Mouse (Mus musculus): ENCODE results near the gene Igf2bp2. TPM values are rescaled to one million over a fixed set of nuclear protein-coding genes. Genes with fewer than 3 reads are reported as not detected.

The Igf2bp2 gene
- total and polyA plus RNA-seq, 2 experiments from 2014 or later: 5.6 to 12.2 TPM

DNA sequence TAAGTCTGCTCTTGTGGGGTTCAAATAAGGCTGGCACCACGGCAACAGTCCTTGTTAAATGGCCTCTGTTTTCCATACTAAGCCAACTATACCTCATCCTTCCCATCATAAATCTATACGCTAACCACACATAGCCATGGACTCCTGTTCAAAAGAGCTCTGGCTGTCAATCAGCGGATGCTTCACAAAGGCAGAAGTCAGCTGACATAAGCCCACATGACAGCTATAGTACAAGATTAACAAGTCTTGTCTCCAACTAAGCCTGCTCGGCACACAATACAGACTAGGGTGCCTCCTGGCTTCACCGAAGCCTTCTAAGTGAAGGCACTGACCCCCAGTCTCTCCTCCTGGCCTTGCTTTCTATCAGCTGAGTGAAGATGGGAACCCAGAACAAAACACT lies 26.9 kb downstream of the Igf2bp2 start:
- 87% methylated on average over 5 of the region's 5 CpGs for WGBS
- no peaks in the 10 kb centered on the region for H3K36me3 ChIP-seq (ENCODE audit: insufficient read depth)
- no peak overlapping the region for H3K9ac ChIP-seq
- TF ChIP-seq CTCF (IDR thresholded peaks at IDR 0.05; ENCODE audit: low read depth): no peak
- H3K9me3 ChIP-seq (ENCODE audit: low read length): no peaks in the 10 kb centered on the region
- H3K4me2 ChIP-seq (ENCODE audit: low read depth): no peak overlapping the region
- DNase-seq (no peak), ATAC-seq (no peak)
- H3K27ac ChIP-seq (ENCODE audit: low read depth, low read length): no peak overlapping the region
- H3K4me3 ChIP-seq (ENCODE audit: low read depth, low read length): no peak overlapping the region
- H3K4me1 ChIP-seq (ENCODE audit: insufficient read depth): no peaks in the 10 kb centered on the region
- H3K27me3 ChIP-seq (ENCODE audit: insufficient read depth, low read length): no peaks in the 10 kb centered on the region

DNA sequence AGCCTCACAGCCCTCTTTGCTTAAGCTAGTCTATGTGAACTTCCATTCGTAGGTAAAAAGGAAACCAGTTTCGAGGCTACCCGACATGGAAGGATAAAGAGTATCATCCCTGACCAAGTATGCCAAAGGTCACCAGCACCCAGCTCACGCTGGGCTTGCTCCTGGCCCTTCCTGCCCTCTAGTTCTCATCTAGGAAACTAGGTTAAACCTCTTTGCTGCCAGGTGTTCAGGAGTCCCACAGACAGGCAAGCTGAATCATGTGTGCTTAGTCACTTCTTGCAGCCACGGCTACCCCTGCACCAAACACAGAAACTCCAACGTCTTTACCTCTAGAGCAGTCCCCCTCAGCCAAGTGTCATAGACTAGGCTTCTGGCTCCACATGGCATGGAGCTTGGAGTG lies 31.8 kb downstream of the Igf2bp2 start:
- no peaks in the 10 kb centered on the region for H3K4me1 ChIP-seq (ENCODE audit: insufficient read depth)
- H3K36me3 ChIP-seq (ENCODE audit: insufficient read depth): no peaks in the 10 kb centered on the region
- H3K9ac ChIP-seq: no peak overlapping the region
- WGBS: 84% methylated on average over 6 of the region's 6 CpGs
- no peak overlapping the region for H3K27ac ChIP-seq (ENCODE audit: low read depth, low read length)
- DNase-seq (no peak), ATAC-seq (no peak)
- H3K9me3 ChIP-seq (ENCODE audit: low read length): no peaks in the 10 kb centered on the region
- H3K4me2 ChIP-seq (ENCODE audit: low read depth): no peak overlapping the region
- no peak for TF ChIP-seq CTCF (IDR thresholded peaks at IDR 0.05; ENCODE audit: low read depth)
- no peak overlapping the region for H3K4me3 ChIP-seq (ENCODE audit: low read depth, low read length)
- no peaks in the 10 kb centered on the region for H3K27me3 ChIP-seq (ENCODE audit: insufficient read depth, low read length)

DNA sequence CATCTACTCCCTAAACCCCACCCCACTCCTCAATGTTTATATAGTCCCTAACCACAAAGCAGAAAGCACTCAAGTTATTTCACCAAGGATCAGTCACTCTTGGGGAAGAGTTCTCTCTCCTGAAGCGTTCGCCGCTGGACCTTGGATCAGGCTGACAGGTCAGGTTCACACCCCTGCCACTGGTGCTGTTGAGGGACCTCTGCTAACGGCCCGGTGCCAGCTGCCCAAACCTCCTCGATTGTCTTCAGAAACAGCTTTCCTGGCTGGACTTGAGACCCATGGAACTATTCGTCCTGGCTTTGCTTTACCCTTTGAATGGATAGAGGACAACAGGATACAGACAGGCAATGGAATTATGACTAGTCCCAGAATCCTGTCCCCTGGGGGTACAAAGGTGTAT lies 33.6 kb downstream of the Igf2bp2 start:
- TF ChIP-seq CTCF (IDR thresholded peaks at IDR 0.05; ENCODE audit: low read depth): no peak
- no peaks in the 10 kb centered on the region for H3K4me1 ChIP-seq (ENCODE audit: insufficient read depth)
- no peaks in the 10 kb centered on the region for H3K27me3 ChIP-seq (ENCODE audit: insufficient read depth, low read length)
- ATAC-seq (no peak), DNase-seq (no peak)
- 92% methylated on average over 7 of the region's 7 CpGs for WGBS
- H3K9me3 ChIP-seq (ENCODE audit: low read length): no peaks in the 10 kb centered on the region
- no peak overlapping the region for H3K4me3 ChIP-seq (ENCODE audit: low read depth, low read length)
- no peaks in the 10 kb centered on the region for H3K36me3 ChIP-seq (ENCODE audit: insufficient read depth)
- H3K9ac ChIP-seq: no peak overlapping the region
- no peak overlapping the region for H3K27ac ChIP-seq (ENCODE audit: low read depth, low read length)
- H3K4me2 ChIP-seq (ENCODE audit: low read depth): no peak overlapping the region

DNA sequence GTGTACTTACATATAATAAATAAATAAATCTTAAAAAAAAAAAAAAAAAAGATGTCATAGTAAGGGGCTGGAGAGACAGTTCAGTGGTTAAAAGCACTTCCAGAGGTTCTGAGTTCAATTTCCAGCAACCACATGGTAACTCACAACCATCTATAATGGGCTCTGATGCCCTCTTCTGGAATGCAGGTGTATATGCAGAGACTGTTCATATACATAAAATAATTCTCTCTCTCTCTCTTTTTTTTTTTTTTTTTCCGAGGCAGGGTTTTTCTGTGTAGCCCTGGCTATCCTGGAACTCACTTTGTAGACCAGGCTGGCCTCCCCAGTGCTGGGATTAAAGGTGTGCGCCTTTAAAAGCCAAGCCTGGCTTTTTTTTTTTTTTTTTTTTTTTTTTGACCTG lies 34.5 kb downstream of the Igf2bp2 start:
- WGBS: 91% methylated on average over 2 of the region's 2 CpGs
- Histone ChIP-seq H3K27ac (ENCODE audit: low read depth, low read length) (no peak overlapping the region), H3K4me2 (ENCODE audit: low read depth) (no peak overlapping the region), H3K36me3 (ENCODE audit: insufficient read depth) (no peaks in the 10 kb centered on the region), H3K27me3 (ENCODE audit: insufficient read depth, low read length) (no peaks in the 10 kb centered on the region), H3K4me1 (ENCODE audit: insufficient read depth) (no peaks in the 10 kb centered on the region), H3K9me3 (ENCODE audit: low read length) (no peaks in the 10 kb centered on the region), H3K4me3 (ENCODE audit: low read depth, low read length) (no peak overlapping the region), H3K9ac (no peak overlapping the region)
- TF ChIP-seq CTCF (IDR thresholded peaks at IDR 0.05; ENCODE audit: low read depth): no peak
- ATAC-seq (no peak), DNase-seq (no peak)

DNA sequence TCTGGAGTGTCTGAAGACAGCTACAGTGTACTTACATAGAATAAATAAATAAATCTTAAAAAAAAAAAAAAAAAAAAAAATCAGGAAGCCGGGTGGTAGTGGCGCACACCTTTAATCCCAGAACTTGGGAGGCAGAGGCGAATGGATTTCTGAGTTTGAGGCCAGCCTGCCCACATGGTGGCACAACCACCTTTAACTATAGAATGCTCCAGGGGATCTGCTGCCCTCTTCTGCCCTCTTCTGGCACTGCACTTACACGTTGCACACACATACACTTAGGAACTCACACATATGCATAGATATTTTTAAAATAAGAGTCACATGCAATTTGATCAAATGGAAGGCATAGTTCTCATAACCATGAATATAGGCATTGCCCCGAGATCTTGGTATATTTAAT lies 35.3 kb downstream of the Igf2bp2 start:
- DNase-seq (no peak), ATAC-seq (no peak)
- Histone ChIP-seq H3K4me2 (ENCODE audit: low read depth) (no peak overlapping the region), H3K9ac (no peak overlapping the region), H3K27me3 (ENCODE audit: insufficient read depth, low read length) (no peaks in the 10 kb centered on the region), H3K9me3 (ENCODE audit: low read length) (no peaks in the 10 kb centered on the region), H3K4me1 (ENCODE audit: insufficient read depth) (no peaks in the 10 kb centered on the region), H3K27ac (ENCODE audit: low read depth, low read length) (no peak overlapping the region), H3K4me3 (ENCODE audit: low read depth, low read length) (no peak overlapping the region), H3K36me3 (ENCODE audit: insufficient read depth) (no peaks in the 10 kb centered on the region)
- 97% methylated on average over 5 of the region's 5 CpGs for whole genome bisulfite sequencing
- peak; percentile 14; the same call in 1 of the 2 replicates for TF ChIP-seq CTCF (IDR thresholded peaks at IDR 0.05; ENCODE audit: low read depth)

DNA sequence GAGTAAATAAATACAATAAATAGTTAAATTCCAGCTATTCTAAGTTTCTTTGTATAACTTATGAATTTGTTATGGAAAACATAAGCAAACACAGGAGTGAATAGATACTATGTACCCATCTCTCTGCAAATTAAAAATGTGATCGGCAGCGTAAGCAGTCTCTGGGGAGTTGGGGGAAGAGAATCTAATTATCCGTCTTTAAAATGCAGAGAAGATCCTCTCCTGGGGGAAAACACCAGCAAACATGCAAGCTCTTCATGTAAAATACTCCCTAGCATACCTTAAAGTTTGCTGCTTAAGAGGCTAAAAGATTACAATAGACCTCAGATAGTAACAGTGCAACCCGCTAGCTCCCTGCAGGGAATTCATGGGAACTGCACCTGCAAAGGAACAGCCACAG lies 36.2 kb downstream of the Igf2bp2 start:
- no peak overlapping the region for H3K27ac ChIP-seq (ENCODE audit: low read depth, low read length)
- no peaks in the 10 kb centered on the region for H3K36me3 ChIP-seq (ENCODE audit: insufficient read depth)
- ATAC-seq: no peak
- 86% methylated on average over 4 of the region's 4 CpGs for WGBS
- no peaks in the 10 kb centered on the region for H3K9me3 ChIP-seq (ENCODE audit: low read length)
- no peaks in the 10 kb centered on the region for H3K4me1 ChIP-seq (ENCODE audit: insufficient read depth)
- H3K4me2 ChIP-seq (ENCODE audit: low read depth): no peak overlapping the region
- 0 out of 2 replicates have a peak, but pooled peaks have one; percentile 17 for TF ChIP-seq CTCF (IDR thresholded peaks at IDR 0.05; ENCODE audit: low read depth)
- no peak for DNase-seq
- H3K27me3 ChIP-seq (ENCODE audit: insufficient read depth, low read length): no peaks in the 10 kb centered on the region
- H3K4me3 ChIP-seq (ENCODE audit: low read depth, low read length): no peak overlapping the region
- H3K9ac ChIP-seq: no peak overlapping the region

DNA sequence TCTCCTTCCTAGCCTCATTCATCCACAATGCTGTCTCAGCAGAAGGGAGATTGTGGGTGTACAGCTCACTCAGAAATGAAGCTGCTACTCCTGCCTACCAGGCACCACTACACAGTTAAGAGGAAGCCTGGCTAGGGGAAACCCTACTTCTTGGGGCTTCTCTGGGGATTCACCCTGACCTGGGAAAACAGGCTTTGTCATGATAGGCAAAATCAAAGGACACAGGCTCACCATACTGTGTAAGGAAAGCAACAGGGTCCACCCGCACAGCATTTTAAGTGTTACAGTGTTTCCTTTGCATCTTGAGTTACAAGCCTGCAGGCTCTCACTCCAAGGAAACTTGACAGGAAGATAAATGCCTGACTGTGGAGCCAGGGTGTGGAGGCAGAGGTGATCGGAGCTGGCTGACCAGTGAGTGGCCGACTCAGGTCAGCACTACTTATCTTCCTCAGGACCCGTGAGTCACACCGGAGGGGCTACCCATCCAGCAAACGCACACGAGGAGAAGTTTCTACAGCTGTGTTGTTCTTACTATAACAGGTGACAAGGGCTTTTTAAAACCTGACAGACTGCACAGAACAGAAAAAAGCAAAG lies 38.7 kb downstream of the Igf2bp2 start:
- 74% methylated on average over 7 of the region's 7 CpGs for WGBS
- no peaks in the 10 kb centered on the region for H3K9me3 ChIP-seq (ENCODE audit: low read length)
- H3K27me3 ChIP-seq (ENCODE audit: insufficient read depth, low read length): no peaks in the 10 kb centered on the region
- H3K27ac ChIP-seq (ENCODE audit: low read depth, low read length): no peak overlapping the region
- TF ChIP-seq CTCF (IDR thresholded peaks at IDR 0.05; ENCODE audit: low read depth): no peak
- ATAC-seq (no peak), DNase-seq (no peak)
- no peak overlapping the region for H3K9ac ChIP-seq
- no peak overlapping the region for H3K4me2 ChIP-seq (ENCODE audit: low read depth)
- no peaks in the 10 kb centered on the region for H3K36me3 ChIP-seq (ENCODE audit: insufficient read depth)
- no peak overlapping the region for H3K4me3 ChIP-seq (ENCODE audit: low read depth, low read length)
- H3K4me1 ChIP-seq (ENCODE audit: insufficient read depth): no peaks in the 10 kb centered on the region

Measured in forebrain, postnatal 0 days (tissue).